ENCODE assay signal across 22 mouse cellular contexts in genomic region chr13:113174162-113174561, GRCm38 (mm10). TPM values are rescaled to one million over a fixed set of nuclear protein-coding genes. Genes with fewer than 3 reads are reported as not detected.
"Had no signal": no experiment of that assay in that cellular context is flagged by ENCODE, and none has a peak within 500 bp of the region (broad histone marks: within the 10 kb centered on the region; RNA-seq: fewer than 3 reads in every experiment).

No protein-coding gene starts in this region.

- H3K27me3 ChIP-seq: midbrain, embryonic 12.5 days; neural tube, embryonic 13.5 days; neural tube, embryonic 15.5 days had no signal

- DNase-seq: lung, adult 18-20 months; lung, postnatal 10 days; lung, postnatal 4 days; midbrain, embryonic 14.5 days; retina, postnatal 1 day; right cerebral cortex, postnatal 4 days; spleen, adult 18-20 months; thymus, adult 2 months; thymus, postnatal 25 days; thymus, postnatal 4 days had no signal

- H3K27ac ChIP-seq: midbrain, embryonic 10.5 days; midbrain, embryonic 12.5 days; neural tube, embryonic 13.5 days; neural tube, embryonic 15.5 days had no signal

- H3K4me1 ChIP-seq: midbrain, embryonic 10.5 days; midbrain, embryonic 12.5 days; neural tube, embryonic 13.5 days; neural tube, embryonic 15.5 days had no signal

- H3K4me3 ChIP-seq: midbrain, embryonic 10.5 days; midbrain, embryonic 12.5 days; myocyte; neural tube, embryonic 13.5 days; neural tube, embryonic 15.5 days had no signal

- H3K36me3 ChIP-seq: midbrain, embryonic 10.5 days; midbrain, embryonic 12.5 days; neural tube, embryonic 13.5 days; neural tube, embryonic 15.5 days had no signal

- H3K9me3 ChIP-seq: midbrain, embryonic 10.5 days; midbrain, embryonic 12.5 days; neural tube, embryonic 13.5 days; neural tube, embryonic 15.5 days had no signal

RNA-seq across cellular contexts. Expression of gene Esm1, which starts 35.3 kb away (rescaled TPM):
- total RNA-seq: megakaryocyte-erythroid progenitor cell, adult 5-6 weeks had no signal
- polyA plus RNA-seq: myocyte had no signal

RNA-seq across cellular contexts. Expression of gene Gzmk, which starts 51.5 kb away (rescaled TPM):
- total RNA-seq: megakaryocyte, adult 5-6 weeks; megakaryocyte-erythroid progenitor cell, adult 5-6 weeks had no signal
- polyA plus RNA-seq: liver, embryonic 16.5 days; lung, embryonic 14.5 days; lung, embryonic 16.5 days; midbrain, embryonic 10.5 days; midbrain, embryonic 12.5 days; midbrain, embryonic 14.5 days; myocyte; neural tube, embryonic 11.5 days; neural tube, embryonic 13.5 days; neural tube, embryonic 15.5 days; stomach, embryonic 16.5 days had no signal
